Mouse (Mus musculus) spleen, embryonic (tissue): ENCODE data around the gene Gna13.

Experiments used
- CTCF ChIA-PET: fragments of 350-600 bp; sonication (Branson Sonifier 250); formaldehyde crosslinking; loops from one replicate; lab custom pipeline; 2022; lab: Charles Lee

Gene Gna13

DNA sequence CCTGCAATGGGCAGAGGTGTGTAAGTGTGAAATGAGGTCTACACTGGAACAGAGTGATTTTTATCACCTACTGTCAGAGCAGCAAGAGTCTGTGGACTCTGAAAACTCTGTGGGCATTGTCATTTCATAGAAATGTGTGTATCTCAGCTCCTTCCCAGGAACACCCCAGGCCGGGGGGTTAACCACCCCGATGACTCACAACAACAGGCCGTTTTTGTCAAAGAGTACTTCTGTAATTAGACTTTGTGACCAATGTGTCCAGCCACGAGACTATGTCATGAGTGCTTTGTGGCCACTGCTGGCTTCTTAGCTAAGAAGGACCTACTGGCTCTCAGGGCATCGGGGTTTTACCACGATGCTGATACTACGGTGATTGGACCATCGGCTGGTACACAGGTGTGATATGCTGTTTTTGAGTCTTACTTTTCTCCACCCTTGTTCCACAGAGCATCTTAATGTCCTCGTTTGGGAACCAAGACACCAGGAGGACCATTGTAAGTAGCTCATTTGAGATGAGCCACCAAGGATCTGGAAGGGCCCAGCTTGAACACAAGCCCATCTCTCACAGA, 54.9 kb downstream of the Gna13 start:
- CTCF ChIA-PET = interaction anchor here (0.6 to 0.8 kb wide), 3 partner anchors 9 to 233 kb away, joined by 3 to 9 read pairs (median 4); partner anchors contain the start of gene Amz2

DNA sequence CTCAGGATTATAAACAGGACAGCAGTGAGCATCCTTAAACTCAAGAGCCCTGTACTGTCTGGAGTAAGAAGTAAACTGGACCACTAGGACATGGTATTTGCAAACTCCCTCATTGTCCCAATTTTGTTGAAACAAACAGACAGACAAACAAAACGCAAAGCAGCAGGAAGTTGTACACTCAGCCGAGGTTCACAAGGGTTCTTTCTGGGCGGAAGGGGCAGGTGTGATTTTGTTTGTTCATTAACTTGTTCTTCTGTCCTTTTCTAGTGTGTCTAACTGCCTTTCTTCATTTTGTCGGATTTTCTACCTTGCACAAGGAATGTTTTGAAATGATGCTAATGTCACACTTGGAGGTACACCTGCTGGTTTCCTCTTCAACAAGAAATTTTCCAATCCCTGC, 56.8 kb downstream of the Gna13 start:
- CTCF ChIA-PET = interaction anchor here (0.6 kb wide), 1 partner anchor 75 kb away, joined by 3 read pairs; no protein-coding TSS in a partner anchor

DNA sequence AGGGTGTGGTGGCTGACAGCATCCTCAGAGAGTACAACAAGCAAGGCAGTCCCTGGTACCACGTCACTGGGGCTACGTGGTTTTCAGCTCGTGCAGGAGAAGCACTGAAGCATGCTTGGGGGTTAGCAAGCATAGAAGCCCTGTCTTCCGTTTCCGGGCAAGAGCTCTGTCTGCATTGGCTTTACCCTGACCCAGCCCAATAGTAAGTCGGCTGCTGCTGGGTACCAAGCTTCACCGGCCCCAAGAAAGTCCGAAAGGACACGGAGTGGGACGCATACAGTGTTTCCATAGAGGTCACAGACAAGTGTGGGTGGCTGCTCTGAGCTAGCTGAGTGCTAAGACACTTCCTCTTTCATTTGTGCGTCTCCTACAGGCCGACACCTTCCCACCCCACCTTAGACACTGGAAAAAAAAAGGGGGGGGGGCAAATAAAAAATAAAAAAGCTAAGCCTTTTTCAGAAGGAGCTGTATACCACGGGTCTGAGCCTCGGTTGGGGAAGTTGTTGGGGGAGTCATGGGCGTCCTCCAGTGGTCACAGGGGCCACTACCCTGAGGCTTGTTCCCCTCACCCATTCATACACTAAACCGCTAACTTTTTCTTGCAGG, 57.4 kb downstream of the Gna13 start:
- CTCF ChIA-PET = interaction anchor here (0.6 kb wide), 2 partner anchors 76 to 1113 kb away, joined by 3 read pairs; no protein-coding TSS in a partner anchor

DNA sequence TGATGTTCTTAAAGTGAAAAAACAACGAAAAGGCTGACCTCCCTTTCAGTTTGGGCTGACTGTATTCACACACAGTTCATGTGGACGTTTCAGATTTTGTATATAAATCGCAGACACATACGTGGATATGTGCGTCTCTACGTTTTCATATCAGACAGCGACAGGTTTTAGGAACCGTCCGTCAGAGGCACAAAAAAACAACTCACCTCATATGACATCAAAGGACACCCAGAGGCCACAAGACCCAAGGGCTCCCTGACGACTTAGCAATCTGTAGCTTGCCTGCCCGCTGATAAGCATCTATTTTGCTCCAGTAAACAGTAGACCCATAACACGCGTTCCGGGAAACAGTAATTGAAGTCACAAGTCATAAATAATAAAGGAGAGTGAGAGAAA, 57.9 kb downstream of the Gna13 start:
- CTCF ChIA-PET = interaction anchor here (0.6 kb wide), 1 partner anchor 1114 kb away, joined by 3 read pairs; no protein-coding TSS in a partner anchor

DNA sequence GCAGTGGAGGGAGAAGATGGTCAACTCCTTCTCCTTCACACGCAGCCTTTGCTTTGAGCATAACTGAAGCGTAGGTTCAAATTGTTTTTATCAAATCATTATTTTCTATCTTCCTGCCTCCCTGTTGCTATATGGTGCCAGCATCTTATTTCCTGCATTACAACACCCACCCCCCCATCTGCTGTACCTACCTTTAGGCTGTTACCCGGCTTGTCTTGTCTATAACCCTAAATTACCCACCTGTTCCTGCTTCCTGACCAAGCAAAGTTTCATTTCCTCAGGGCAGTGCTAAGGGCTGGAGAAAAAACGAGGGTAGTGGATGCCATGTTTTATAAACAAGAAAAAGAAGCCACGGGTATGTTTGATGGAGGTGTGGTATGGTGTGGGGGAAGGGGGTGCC, 58.6 kb downstream of the Gna13 start:
- CTCF ChIA-PET = no interaction called here

DNA sequence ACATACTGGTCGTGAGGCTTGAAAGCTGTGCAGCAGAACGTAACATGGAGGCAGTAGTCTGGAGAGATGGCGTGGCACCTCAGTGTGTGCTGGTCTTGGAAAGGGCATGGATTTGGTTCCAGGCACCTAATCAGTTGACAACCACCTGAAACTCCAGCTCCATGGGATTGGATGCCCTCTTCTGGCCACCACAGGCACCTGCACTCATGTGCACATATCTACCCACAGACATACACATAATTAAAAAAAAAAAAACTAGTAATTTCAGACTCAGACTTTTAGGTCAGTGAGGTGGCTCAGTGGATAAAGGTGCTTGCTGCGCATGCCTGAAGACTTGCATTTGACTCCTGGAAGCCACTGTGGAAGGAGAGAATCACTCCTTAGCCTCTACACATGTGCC, 59.6 kb downstream of the Gna13 start:
- CTCF ChIA-PET = interaction anchor here (0.5 to 0.8 kb wide), 5 partner anchors 60 to 158 kb away, joined by 3 to 7 read pairs (median 4); no protein-coding TSS in a partner anchor

DNA sequence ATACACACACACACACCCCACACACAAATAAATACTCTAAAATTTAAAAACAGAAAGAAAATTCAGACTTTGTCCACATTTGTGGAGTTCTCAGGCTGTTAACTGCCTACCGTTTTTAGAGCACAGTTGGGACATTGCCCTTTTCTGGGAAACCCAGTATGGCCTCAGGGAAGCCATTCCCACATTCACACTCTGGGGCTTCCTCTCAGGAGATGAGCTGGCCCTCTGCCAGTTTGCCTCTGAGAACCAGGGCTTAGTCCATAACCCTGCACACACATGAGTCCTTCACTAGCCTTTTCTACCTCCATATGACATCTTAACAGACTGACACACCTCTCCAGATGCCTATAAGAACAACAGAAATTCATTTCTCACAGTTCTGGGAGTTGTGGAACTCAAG, 60.7 kb downstream of the Gna13 start:
- CTCF ChIA-PET = interaction anchor here (0.7 to 1.1 kb wide), 3 partner anchors 10 to 30 kb away, joined by 3 to 8 read pairs (median 5); partner anchors contain the start of gene 9930022D16Rik

DNA sequence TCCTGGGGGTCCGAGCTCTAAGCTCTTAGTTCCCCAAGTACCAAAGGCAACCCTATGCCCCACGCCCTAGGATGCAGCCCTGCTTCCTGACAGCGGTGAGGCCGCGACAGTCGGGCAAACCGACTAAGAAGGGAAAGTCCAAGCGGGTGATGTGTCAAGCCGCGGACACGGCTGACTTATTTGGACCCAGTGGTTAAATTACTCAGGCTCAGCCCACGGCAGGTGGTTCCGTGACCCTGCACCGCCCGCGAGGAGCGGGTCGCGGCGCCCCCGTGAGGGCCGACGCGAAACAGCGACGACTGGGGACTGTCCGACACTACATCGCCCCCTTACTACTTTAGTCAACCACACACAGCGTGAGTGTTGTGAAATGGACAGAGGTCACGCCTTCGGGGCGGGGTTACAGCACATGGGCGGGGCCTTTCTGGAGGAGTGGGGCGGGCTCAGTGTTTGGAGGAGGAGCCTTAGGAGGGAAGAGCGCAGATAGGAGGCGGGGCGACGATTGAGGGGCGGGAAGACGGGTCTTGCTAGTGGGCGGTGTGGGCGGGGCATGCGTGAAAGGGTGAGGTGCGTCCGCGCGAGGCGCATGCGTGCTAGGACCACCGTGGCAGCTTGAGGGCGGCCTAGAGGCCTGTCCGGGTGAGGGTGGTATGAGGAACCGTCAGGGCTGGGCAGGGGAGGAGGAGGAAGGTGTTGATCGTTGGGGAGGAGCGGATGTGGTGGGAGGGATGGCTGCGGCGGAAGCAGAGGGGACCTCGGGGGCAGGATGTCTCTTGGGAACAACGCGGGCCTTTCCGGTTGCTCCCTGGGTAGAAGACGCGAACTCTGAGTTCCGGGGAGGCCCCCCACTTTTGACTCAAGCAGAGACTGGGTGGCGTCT, 63.0 kb downstream of the Gna13 start, which contains the start of gene Amz2:
Gene Amz2 (plus strand): TSS at position 555 of the 880 bp plus-strand sequence.
- CTCF ChIA-PET = interaction anchor here (1.3 kb wide), 1 partner anchor 9 kb away, joined by 4 read pairs; no protein-coding TSS in a partner anchor

DNA sequence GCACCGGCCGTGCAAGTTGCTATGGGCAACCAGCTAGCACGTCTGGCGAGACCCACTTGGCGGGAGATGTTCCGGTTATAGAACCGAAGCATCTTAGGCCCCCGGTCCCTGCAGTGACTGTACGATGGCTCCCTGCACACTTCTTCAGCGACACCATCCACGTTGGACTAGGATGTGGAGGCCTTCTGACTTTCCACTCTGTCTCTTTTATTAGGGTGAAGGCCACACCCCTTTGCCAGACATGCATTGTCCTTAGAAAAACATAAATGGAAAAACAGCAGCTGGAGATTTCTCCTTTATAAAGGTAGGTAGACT, 63.6 kb downstream of the Gna13 start:
- CTCF ChIA-PET = interaction anchor here (1.3 kb wide), 1 partner anchor 9 kb away, joined by 4 read pairs; no protein-coding TSS in a partner anchor

DNA sequence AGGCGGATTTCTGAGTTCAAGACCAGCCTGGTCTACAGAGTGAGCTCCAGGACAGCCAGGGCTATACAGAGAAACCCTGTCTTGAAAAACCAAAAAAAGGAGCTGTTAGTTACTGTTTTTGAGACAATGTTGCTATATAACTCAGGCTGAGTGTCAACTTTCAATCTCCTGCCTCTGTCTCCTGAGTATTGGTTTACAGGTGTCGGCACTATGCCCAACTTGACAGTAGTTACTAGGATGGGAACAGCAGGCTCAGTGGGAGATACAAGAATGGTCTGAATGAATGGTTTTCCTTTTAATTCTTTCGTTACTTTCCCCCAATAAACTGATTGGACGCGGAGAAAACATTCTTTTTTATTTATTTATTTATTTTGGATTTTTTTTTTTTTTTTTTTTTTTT, 64.7 kb downstream of the Gna13 start:
- CTCF ChIA-PET = no interaction called here

DNA sequence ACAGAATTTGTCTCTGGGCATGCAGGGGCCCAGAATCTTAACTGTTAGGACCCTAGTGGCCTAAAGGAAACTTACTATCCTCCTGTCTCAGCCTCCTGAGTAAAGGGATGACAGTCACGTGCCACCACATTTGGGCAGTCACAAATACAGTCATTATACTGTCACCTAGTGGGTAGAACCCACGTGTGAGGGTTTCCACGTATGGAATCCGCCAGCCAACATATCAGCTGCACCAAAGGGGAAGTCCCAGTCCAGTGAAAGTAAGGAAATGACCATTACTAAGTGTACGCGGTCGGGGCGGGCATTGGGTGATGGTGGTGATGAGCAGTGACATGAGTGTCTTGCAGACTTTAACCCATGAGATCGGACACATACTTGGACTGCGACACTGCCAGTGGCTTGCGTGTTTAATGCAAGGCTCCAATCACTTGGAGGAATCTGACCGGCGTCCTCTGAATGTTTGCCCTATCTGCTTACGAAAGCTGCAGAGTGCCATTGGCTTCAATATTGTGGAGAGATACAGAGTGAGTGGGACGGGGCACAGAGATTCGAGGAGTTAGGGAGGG, 71.7 kb downstream of the Gna13 start:
- CTCF ChIA-PET = interaction anchor here (0.6 to 0.7 kb wide), 3 partner anchors 102 to 1940 kb away, joined by 3 to 8 read pairs (median 3); no protein-coding TSS in a partner anchor

DNA sequence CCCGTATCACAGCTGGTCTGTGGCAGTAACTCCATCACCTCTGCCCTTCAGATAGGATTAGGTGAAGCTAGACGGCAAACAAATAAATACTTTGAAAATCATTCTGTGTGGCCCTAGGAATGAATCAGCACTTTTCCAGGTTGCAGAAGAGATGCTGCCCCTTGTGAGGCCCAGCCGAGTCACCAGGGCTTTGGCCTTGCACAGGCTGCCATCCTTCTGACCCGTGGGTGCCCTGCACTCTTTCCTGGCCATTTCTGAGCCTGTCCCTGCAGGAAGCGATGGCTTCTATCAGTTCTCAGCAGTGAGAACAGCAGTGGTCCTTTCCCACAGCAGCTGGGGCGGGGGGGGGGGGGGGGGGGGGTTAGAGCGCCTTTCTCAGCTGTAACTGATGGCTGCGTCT, 74.3 kb downstream of the Gna13 start:
- CTCF ChIA-PET = interaction anchor here (0.6 kb wide), 2 partner anchors 101 to 150 kb away, joined by 3 to 9 read pairs; no protein-coding TSS in a partner anchor

DNA sequence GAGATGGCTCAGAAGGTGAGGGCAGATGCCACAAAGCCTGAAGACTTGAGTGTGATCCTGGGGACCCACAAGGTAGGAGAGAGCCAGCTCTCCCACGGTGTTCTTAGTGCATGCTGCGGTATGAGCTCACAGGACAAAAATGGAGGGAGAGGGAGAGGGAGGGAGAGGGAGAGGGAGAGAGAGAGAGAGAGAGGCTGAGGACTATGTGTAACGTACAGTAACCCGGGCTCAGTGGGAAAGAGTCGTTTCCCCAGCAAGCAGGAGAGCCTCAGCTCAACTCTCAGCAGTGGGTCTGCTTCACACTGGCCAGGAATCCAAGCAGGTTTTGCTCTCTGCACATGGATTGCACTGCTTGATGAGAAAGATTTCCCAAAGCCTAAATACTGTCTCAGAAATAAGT, 76.6 kb downstream of the Gna13 start:
- CTCF ChIA-PET = interaction anchor here (0.5 to 0.8 kb wide), 3 partner anchors 42 to 363 kb away, joined by 3 to 16 read pairs (median 7); no protein-coding TSS in a partner anchor

DNA sequence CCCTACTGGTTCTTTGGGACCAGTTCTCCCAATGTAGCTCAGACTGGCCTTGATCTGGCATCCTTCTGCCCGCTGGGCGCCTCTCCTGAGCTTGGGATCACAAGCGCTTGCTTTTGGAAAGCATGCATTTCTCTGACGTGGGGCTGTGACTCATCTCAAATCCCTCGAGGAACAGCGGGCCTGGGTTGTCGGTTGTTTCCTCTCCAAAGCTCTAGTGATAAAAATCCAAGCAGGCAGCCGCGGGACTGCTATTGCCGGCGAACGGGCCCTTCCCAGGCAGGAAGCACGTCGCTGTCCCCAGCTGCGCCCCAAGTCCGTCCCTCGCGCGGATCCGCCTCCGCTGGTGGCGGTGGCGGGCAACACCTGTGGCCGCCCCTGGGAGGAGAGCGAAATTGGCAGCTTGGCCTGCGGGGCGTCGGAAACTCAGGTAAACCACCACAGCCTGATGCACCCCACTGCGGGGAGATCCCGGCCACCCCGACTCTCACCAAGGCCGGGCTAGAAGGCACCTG, 77.3 kb downstream of the Gna13 start:
- CTCF ChIA-PET = interaction anchor here (0.5 to 0.7 kb wide), 2 partner anchors 59 to 363 kb away, joined by 3 to 16 read pairs; no protein-coding TSS in a partner anchor

DNA sequence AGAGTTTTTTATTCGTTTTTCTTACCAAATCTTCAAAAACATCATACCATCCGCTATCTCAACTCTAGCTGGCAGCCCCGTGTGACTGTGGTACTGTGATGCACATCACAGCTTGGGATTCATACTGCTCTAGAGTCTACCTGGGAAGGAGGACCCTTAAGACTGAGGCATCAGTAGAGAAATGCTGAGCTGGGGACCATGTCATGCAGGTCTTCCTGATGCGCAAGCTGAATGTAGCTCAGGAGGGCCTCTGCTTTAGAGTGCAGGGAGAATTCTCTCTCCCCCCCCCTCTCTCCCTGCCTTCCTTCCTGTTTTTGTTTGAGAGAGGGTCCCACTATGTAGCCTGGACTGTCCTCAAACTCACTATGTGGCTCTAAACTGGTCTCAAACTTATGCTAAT, 78.0 kb downstream of the Gna13 start:
- CTCF ChIA-PET = interaction anchor here (0.6 to 1.0 kb wide), 2 partner anchors 112 to 120 kb away, joined by 3 read pairs; no protein-coding TSS in a partner anchor

DNA sequence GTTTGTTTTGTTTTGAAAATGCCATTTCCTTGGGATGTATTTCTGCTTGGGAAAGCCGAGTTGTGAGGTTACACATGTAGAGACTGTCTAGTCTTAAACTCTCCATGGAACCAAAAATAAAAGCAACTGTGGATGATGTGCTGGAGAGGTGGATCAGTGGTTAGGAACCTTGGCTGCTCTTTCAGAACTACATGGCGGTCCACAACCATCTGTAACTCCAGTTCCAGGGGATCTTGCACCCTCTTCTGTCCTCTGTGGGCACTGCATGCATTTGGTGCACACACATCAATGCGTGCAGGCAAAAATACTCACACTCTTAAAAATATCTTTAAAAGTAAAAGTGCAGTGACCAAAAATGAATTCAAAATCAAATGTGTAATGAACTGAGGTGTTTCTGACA, 78.5 kb downstream of the Gna13 start:
- CTCF ChIA-PET = interaction anchor here (1.0 kb wide), 1 partner anchor 112 kb away, joined by 3 read pairs; no protein-coding TSS in a partner anchor

DNA sequence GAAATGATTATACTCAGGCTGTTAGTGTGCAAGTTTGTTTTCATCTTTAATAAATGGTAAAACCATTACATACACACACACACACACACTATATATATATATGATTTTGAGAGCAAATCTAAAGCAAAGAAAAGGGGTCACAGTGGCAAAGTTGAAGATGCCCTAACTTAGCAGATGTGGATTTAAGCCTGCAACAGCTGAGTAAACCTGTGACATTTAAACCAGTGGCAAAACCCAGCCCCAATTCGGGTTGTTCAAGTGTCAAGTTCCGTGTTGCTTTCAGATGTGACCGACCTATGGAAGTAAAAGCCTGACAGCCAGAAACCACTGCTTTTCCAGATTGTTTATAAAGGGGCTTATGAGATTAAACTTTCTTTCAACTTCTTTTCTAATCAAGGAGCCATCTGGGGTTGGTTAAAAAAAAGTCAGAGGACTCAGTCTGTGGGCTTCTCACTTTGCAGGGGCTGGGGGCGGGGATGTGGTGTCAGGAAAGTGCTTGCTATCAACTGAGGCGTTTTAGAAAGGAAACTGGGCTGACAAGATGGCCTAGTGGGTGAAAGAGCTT, 79.6 kb downstream of the Gna13 start:
- CTCF ChIA-PET = interaction anchor here (0.6 to 1.1 kb wide), 2 partner anchors 145 to 198 kb away, joined by 3 to 6 read pairs; no protein-coding TSS in a partner anchor

DNA sequence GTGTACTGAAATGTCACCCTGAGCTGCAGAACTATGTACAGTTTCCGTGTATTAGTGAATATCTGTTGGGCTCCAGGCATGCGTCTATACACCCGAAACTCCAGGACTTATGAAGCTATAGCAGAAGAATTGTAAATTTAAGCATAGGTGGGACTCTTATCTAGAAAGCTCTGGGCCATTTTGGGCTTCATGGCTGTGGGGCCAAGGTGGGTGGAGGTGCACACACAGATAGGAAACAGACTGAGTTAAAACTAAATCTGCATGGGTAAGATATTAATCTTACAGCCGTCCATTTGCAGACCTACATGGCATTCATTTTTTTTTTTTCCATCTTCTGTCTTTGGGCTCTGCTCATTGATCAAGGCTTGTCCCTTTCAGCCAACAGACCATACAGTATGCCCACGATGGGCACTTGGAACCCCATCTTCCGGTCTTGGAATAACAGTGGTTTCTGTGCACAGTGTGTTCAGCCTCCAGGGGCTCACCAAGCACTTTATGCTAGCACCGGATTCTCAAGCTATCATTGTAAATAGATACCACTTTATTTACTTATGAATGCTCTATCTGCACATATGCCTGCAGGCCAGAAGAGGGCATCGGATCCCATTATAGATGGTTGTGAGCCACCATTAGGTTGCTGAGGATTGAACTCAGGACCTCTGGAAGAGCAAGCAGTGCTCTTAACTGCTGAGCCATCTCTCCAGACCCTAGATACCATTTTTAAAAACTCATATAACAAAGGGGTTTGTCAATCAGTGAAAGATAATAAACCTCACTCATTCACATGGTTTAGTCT, 81.0 kb downstream of the Gna13 start:
- CTCF ChIA-PET = interaction anchor here (0.7 kb wide), 1 partner anchor 458 kb away, joined by 3 read pairs; no protein-coding TSS in a partner anchor

DNA sequence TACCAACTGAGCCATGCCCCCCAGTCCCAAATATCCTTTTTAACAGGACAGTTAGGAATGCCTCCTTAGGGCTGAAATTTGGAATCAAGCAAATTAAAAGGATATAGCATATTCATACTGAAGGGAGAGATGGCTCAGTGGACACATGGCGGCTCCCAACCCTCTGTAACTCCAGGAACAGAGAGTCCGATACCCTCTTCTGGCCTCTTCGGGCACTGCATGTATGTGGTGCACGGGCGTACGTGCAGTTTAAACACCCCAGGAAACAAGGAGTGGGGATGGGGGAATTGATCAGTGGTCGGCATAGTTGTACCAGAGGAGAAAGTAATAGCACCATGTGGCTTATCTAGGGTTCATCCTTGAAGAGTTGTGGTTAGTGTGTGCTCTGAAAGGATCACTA, 82.0 kb downstream of the Gna13 start:
- CTCF ChIA-PET = interaction anchor here (0.5 kb wide), 1 partner anchor 102 kb away, joined by 3 read pairs; no protein-coding TSS in a partner anchor
